Mouse (Mus musculus) midbrain, embryonic 13.5 days (tissue): ENCODE measurements around the gene Gm17124. TPM values are rescaled to one million over a fixed set of nuclear protein-coding genes. Genes with fewer than 3 reads are reported as not detected.
"Not testable (repeated sequence)": the region's sequence is repeated elsewhere in the genome, so short reads cannot be mapped to it uniquely, and the experiment has no call there.

Experiments
- ATAC-seq: fragments of 200-750 bp; cut with Nextera tagmentation; 2 replicates; pipeline ENCODE4 v1.8.0; 2017; ENCODE audit warnings: mild to moderate bottlenecking, moderate TSS enrichment, moderate library complexity
- H3K27ac ChIP-seq: fragments of 300-500 bp; sonication (generic); 2 replicates; pipeline ENCODE4 v1.5.1; 2015; ENCODE audit warnings: inconsistent platforms, mild to moderate bottlenecking, moderate library complexity
- H3K27me3 ChIP-seq: fragments of 300-500 bp; sonication (generic); 2 replicates; pipeline ENCODE4 v1.6.1; 2015; ENCODE audit warnings: mild to moderate bottlenecking, inconsistent platforms
- H3K36me3 ChIP-seq: fragments of 300-500 bp; sonication (generic); 2 replicates; pipeline ENCODE4 v1.6.1; 2015; ENCODE audit warnings: mild to moderate bottlenecking, inconsistent platforms
- H3K4me1 ChIP-seq: fragments of 300-500 bp; sonication (generic); replicated peaks from 2 replicates; pipeline ENCODE4 v1.6.1; 2015; ENCODE audit warnings: inconsistent platforms
- H3K4me2 ChIP-seq: fragments of 300-500 bp; sonication (generic); replicated peaks from 2 replicates; pipeline ENCODE4 v1.6.1; 2015; ENCODE audit warnings: moderate library complexity, mild to moderate bottlenecking, inconsistent platforms
- H3K4me3 ChIP-seq: fragments of 300-500 bp; sonication (generic); replicated peaks from 2 replicates; pipeline ENCODE4 v1.5.1; 2015; ENCODE audit warnings: mild to moderate bottlenecking, inconsistent platforms
- H3K9ac ChIP-seq: fragments of 300-500 bp; sonication (generic); replicated peaks from 2 replicates; pipeline ENCODE4 v1.6.1; 2015; ENCODE audit warnings: mild to moderate bottlenecking, inconsistent platforms
- H3K9me3 ChIP-seq: fragments of 300-500 bp; sonication (generic); 2 replicates; pipeline ENCODE4 v1.6.1; 2016; ENCODE audit warnings: mild to moderate bottlenecking, inconsistent platforms
- WGBS: fragments of 180-500 bp; shearing (Covaris S2); methylation state at CpG from one replicate; pipeline ENCODE4 v1.1.7; 2015; 5-methylcytosine and 5-hydroxymethylcytosine counted together
- microRNA-seq: library from miRNA; unstranded; fragments of <30 nt; microRNA quantifications from one replicate; pipeline ENCODE4, GENCODE M21; 2016
- polyA plus RNA-seq: library from polyadenylated mRNA; unstranded; fragments of >200 nt; fragmentation: Nextera tagmentation; extraction: Ambion mirVana; gene quantifications from 2 replicates; pipeline ENCODE4 v1.2.1, GENCODE M21; 2015

The Gm17124 gene
- polyA plus RNA-seq: not detected in 2 replicates

DNA sequence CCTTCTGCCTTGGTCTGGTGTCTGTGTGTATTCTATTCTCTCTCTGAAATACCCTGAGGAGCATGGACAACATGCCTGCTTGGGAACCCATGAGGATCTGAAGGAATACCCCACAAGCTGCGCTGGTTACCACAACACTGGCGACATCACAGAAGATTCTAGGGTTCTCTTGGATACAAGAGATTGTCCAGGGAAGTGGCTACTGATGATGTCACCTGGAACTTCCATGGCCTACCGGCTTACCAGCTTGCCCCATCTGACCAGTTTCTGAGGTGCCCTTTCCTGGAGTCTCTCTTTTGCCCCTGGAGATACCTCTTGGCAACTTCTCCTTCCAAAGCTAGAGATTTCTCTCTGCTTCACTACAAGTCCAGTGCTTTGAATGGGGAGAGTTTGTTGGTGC is at the start of gene Gm17124:
Gm17124 (minus strand) TSS at position 101 of the 400 bp plus-strand sequence.
- H3K9ac ChIP-seq, H3K4me1 ChIP-seq, H3K36me3 ChIP-seq, H3K4me2 ChIP-seq, H3K27me3 ChIP-seq, ATAC-seq, H3K9me3 ChIP-seq, H3K4me3 ChIP-seq, H3K27ac ChIP-seq: not testable (repeated sequence)
- WGBS: no CpG with 5 or more reads among the region's 3 CpGs

DNA sequence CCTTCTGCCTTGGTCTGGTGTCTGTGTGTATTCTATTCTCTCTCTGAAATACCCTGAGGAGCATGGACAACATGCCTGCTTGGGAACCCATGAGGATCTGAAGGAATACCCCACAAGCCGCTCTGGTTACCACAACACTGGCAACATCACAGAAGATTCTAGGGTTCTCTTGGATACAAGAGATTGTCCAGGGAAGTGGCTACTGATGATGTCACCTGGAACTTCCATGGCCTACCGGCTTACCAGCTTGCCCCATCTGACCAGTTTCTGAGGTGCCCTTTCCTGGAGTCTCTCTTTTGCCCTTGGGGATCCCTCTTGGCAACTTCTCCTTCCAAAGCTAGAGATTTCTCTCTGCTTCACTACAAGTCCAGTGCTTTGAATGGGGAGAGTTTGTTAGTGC is 42.1 kb upstream of the Gm17124 start, which contains the start of gene Gm3633:
Gm3633 (minus strand) TSS at position 101 of the 400 bp plus-strand sequence.
- not testable (repeated sequence) for H3K4me3 ChIP-seq, H3K4me2 ChIP-seq, H3K27me3 ChIP-seq, H3K4me1 ChIP-seq, H3K9me3 ChIP-seq, H3K9ac ChIP-seq, ATAC-seq, H3K27ac ChIP-seq, H3K36me3 ChIP-seq
- WGBS: 67% methylated on average over 1 of the region's 2 CpGs

Small RNA genes within 50 kb of the gene (microRNA-seq; reads per million reads assigned to microRNA genes)
- gene Gm23620: not detected
- not detected for gene Gm25228

Other genes starting within 250 kb of the Gm17124 start
- not detected in 2 replicates for gene Gm8005, start 160.2 kb downstream of the Gm17124 start, polyA plus RNA-seq
- not detected in 2 replicates for gene Gm8011, start 136.0 kb downstream of the Gm17124 start, polyA plus RNA-seq
- not detected in 2 replicates for gene Gm8020, start 97.5 kb downstream of the Gm17124 start, polyA plus RNA-seq
- gene Gm8024, start 75.6 kb downstream of the Gm17124 start, polyA plus RNA-seq: not detected in 2 replicates
- not detected in 2 replicates for gene Gm3633, start 42.0 kb upstream of the Gm17124 start, polyA plus RNA-seq
- not detected in 2 replicates for gene Gm10378, start 56.1 kb upstream of the Gm17124 start, polyA plus RNA-seq
- gene Gm3015, start 168.9 kb upstream of the Gm17124 start, polyA plus RNA-seq: not detected in 2 replicates
- not detected in 2 replicates for gene Gm10377, start 198.1 kb upstream of the Gm17124 start, polyA plus RNA-seq